Mouse (Mus musculus) ZHBTc4 (cell line): ENCODE measurements around the gene Kcnn4.
"Not testable (repeated sequence)": the region's sequence is repeated elsewhere in the genome, so short reads cannot be mapped to it uniquely, and the experiment has no call there.

Experiments
- DNase-seq: peaks from one replicate; pipeline ENCODE4 v3.0.0-alpha.2; 2011; ENCODE audit warnings: low read depth, low spot score

Kcnn4 gene

GRCm38 (mm10) chr7:24390512-24390911 lies 20.4 kb downstream of the Kcnn4 start:
- no peak for DNase-seq

GRCm38 (mm10) chr7:24391077-24391476 lies 21.0 kb downstream of the Kcnn4 start:
- no peak for DNase-seq

- DNase-seq: no peak
Observed at GRCm38 (mm10) chr7:24391687-24392086, 21.6 kb downstream of the Kcnn4 start.

GRCm38 (mm10) chr7:24394054-24394453 lies 24.0 kb downstream of the Kcnn4 start:
- DNase-seq: no peak

GRCm38 (mm10) chr7:24394475-24395161 lies 24.6 kb downstream of the Kcnn4 start:
- no peak for DNase-seq

DNA sequence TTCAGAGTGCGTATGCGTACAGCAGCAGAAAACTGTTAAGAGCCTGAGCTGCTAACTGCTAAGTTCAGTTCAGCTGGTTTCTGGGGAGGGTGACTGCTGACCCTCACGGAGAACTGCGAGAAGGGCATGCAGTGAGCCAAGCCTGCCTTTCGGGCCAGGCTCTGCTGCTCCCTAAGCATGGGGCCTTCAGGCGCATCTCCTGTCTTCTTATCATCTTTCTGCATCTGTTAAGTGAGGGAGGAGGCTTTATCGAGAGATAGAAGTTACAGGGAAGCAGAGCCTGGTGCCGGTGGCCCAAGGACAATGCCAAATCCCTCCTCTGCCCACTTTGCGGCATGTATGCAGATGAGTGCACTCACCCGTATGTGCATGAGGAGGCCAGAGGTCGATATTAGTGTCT lies 26.8 kb downstream of the Kcnn4 start:
- no peak for DNase-seq

- DNase-seq: no peak
Observed at GRCm38 (mm10) chr7:24398364-24398913, 28.4 kb downstream of the Kcnn4 start.

GRCm38 (mm10) chr7:24399256-24400081 lies 29.4 kb downstream of the Kcnn4 start, which contains the start of gene Smg9:
Gene Smg9, plus strand, starts transcription at chr7:24399619.
- DNase-seq: peak; percentile 99

GRCm38 (mm10) chr7:24400082-24400452 lies 30.0 kb downstream of the Kcnn4 start:
- no peak for DNase-seq

DNA sequence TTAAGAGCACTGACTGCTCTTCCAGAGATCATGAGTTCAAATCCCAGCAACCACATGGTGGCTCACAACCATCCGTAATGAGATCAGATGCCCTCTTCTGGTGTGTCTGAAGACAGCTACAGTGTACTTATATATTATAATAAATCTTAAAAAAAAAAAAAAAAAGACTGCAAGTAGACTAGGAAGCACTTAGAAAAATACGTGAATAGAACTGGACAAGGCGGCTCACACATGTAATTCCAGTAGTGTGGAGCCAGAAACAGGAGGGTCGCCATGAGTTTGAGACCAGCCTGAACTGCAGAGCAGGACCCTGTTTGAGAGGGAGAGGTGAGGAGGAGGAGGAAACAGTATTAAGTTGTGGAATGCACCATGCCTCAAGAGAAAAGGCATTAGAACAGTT lies 30.4 kb downstream of the Kcnn4 start:
- DNase-seq: not testable (repeated sequence)

- DNase-seq: peak; percentile 90
Observed at GRCm38 (mm10) chr7:24402851-24403250, 32.8 kb downstream of the Kcnn4 start.

GRCm38 (mm10) chr7:24405649-24406048 lies 35.6 kb downstream of the Kcnn4 start:
- DNase-seq: no peak

DNA sequence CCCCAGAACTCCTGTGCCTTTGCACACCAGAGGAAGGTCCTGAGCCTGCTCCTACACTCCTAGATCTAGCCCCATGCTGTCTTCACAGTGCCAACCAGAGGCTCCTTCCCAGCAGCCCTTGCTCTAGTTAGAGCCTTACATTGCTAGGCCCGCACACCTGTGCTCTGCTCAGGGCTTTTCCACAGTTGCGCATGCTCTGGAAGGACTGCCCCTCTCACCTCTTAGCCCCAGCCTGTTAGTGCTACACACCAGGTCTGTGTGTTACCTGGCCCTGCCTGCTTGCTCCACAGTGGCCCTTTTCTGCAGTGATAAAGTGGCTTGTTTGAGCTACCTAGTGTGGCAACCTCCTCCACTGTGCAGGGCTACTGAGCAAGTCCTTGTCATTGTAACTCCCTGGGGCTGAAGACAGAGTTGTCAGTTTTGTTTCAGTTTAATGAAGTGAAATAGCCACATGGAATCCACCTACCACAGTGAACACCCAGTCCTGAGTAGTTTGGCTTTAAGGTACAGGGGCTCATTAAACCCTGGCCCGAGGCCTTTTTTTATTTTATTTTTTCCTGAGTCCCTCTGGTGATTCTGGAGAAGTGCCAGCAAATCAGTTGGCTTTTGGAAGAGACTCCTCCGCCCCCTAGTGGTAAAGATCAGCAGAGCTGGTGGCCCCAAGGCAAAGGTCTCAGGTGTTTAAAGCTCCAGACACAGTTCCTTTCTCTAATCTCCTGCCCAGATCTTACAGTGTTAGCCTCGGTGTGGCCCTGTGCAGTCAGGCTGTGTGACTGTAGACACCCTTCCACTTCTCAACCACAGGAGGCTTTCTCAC lies 36.7 kb downstream of the Kcnn4 start:
- DNase-seq: peak; percentile 86

- DNase-seq: no peak
Observed at GRCm38 (mm10) chr7:24408186-24408585, 38.1 kb downstream of the Kcnn4 start.

DNA sequence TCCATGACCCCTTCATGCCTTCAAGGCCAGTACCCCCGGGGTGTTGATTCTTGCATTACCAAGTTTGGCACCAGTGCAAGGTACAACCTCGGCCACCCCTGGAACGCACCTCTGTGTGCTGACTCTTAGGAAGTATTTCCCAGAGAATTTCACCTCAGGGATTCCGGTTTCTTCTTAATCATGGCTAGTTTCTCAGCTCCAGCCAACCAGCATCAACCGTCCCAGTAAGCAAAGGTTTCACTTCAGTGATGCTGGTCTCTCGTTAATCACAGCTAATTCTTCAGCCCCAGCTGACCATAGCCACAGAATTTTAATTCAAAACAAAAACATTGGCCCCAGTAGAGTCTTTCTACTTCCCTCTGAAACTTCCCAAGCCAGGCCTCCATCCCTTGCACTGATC lies 40.1 kb downstream of the Kcnn4 start:
- no peak for DNase-seq

DNA sequence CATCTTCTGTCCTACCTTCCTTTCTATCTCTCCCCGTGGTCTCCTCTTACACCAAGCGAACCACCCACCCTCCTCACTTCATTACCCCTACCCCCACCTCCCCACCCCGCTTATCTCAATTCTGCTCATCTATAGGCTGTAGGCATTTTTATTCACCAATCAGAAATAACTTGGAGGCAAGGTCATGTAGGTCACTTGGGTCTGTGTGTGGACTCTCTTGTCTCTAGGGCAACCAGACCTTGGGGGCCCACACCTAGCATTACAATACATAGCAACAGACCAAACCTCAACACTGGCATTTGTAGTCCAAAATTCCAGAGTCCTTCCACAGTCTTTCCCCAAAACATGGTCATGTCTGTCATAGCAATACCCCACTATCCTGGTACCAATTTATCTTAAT lies 40.8 kb downstream of the Kcnn4 start:
- DNase-seq: peak; percentile 61

- DNase-seq: no peak
Observed at GRCm38 (mm10) chr7:24413630-24414029, 43.6 kb downstream of the Kcnn4 start.

DNA sequence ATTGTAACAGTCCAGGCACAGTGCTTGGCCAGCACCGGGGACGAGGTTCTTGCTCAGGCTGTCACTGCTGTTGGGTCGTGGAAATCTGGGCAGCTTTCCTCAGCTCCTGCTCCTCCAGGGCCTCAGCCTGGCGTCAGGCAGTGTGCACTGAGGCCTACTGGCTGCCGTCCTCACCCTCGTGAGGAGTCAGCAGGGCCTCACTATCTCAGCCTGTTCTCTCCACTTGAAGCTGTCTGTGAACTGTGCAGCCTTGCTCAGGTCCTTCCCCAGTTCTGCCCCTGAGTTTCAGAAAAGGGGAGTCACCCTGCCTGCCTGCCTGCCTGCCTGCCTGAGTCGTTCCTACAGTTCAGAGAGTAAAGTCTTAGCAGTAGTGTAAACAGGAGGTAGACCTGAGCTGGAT lies 45.2 kb downstream of the Kcnn4 start:
- no peak for DNase-seq

GRCm38 (mm10) chr7:24419579-24419978 lies 49.5 kb downstream of the Kcnn4 start:
- DNase-seq: no peak

DNA sequence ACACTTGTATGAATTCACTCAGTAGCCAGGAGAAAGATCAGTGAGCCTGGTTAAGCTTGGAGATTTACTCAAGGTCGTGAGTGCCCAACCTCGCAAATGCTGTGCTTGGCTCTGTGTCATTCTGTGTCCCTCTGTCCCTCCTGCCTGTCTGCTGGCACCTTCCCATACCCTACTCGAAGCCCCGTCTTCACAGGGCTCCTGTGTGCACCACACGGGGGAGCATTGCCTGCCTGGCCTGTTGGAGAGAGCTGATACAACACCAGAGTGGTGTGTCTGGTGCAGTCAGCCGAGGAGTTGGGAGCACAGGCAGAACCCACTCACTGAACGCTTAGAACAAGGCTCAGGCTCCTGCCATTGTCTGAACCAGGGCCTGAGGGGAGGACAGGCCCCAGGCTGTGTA lies 51.6 kb downstream of the Kcnn4 start:
- DNase-seq: no peak

GRCm38 (mm10) chr7:24422251-24422650 lies 52.2 kb downstream of the Kcnn4 start:
- no peak for DNase-seq
